Mouse (Mus musculus): ENCODE measurements around the gene Slc9a1.

Gene Slc9a1

DNA sequence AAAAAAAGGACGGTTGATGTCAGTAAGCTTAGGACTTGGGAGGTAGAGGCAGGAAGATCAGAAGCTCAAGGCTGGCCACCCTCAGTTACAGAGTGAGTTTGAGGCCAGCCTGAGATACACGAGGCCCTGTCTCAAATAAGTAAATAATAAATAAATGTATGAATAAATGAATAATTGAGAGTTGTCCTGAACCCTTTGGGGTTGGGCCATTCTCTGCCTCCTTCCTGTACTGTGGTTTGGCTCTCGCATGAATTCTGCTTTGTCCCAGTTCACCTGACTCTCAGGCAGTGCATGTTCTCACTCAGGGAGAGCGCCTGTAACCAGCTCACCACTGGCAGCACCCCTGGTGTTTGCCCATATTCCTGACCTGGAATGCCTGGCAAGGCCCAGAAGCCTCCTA lies 4.5 kb downstream of the Slc9a1 start:
- DNase-seq (ENCODE audit: low spot score), result no peak

DNA sequence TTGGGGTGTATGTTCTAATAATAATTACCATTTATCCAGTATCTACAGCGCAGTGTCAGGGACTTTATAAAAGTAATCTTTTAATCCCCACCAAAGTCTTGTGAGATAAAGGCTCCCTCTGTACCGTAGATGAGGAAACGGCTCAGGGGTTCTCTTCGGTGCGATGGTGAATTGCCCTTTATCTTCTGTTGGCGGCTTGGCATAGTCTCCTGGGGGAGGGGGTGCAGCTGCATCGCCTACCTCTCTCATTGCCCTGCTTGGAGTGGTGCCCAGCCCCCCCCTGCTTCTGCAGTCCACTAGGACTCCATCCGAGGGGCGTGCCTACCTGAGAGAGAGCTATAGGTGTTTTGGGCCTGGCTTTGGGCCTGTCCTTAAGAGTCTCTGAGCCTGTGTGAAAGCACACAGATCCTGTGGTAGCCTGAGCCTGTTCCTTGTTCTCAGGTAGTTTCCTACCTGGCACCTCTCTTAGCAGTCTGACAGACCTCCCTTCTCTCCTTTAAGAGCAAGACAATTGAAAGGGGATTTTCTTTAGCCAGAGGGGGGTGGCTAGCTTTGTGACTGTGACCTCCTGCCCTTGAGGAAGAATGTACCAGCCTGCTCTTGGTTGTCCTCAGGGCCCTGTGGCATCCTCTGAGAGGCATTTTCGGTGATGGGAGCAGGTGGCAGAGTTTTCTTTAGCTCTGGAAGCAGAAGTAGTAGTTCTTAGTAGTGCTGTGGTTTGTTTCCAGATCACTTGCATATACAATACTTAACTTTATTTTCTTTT lies 6.5 kb downstream of the Slc9a1 start:
- DNase-seq (ENCODE audit: low spot score), result no peak

GRCm38 (mm10) chr4:133378236-133379045 lies 8.9 kb downstream of the Slc9a1 start:
- no peak for DNase-seq (ENCODE audit: low spot score)

DNA sequence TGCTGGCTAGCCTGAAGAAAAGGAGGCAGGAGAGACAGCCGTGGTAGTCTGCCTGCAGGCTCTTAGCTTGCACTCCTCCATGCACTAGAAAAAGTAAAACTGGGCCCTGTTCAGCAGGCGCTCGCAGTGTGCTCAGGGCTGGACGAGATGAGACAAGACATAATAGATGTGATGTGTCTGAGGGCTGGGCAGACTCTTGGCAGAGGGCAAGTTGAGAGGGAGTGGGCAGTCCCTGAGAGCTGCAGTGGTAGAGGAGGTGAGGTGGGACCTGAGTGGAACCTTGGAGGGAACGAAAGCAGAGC lies 9.5 kb downstream of the Slc9a1 start:
- DNase-seq (ENCODE audit: low spot score), result no peak

DNA sequence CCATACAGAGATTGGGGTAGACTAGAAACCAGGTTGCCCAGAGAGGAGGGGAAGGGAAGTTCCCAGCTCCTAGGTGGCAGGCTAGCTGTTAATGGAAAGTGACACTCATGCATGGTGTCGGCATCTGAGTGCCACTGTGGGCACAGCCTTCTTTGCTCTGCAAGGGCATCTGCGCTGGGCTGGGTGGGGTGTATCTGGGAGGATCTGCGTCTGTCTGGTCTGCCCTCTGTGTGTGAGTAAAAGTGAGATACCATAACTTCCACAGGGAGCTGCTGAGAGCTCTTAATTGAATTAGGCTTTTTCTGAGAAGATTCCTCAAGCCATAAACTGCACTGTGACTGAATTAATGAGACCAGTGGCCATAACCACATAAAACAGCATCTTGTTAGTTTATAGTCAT lies 10.4 kb downstream of the Slc9a1 start:
- DNase-seq (ENCODE audit: low spot score), result no peak

GRCm38 (mm10) chr4:133380532-133380931 lies 11.0 kb downstream of the Slc9a1 start:
- DNase-seq (ENCODE audit: low spot score), result no peak

GRCm38 (mm10) chr4:133381141-133381540 lies 11.6 kb downstream of the Slc9a1 start:
- no peak for DNase-seq (ENCODE audit: low spot score)

DNA sequence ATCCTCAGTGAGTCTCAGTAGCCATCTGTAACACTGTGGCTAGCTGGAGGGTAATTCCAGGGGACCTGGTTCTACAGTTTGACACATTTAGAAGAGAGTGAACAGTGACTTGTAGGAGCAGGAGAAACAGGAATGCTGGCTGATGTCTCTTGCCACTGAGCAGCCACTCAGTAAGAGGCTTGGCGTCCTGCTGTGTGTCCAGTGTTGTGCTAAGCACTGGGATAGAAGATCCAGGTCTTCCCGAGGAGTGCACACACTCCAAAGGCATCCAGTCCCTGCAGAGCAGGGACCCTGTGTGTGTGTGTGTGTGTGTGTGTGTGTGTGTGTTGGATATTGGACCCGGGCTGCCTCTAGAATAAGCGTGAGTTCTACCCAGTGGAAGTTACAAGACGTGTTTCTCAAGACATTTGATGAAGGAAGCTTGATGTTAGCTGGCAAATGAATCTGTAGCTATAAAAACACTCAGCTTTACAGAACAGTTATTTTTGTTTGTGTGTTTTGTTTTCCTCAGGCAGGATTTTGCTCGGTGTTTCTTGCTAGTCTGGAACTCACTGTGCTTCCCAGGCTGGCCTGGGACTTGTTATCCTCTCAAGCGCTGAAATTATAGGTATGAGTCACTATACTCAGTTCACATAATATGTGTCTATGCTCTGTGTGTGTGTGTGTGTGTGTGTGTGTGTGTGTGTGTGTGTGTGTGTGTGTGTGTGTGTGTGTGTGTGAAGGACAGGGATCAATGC lies 16.7 kb downstream of the Slc9a1 start:
- DNase-seq (ENCODE audit: low spot score), result no peak

DNA sequence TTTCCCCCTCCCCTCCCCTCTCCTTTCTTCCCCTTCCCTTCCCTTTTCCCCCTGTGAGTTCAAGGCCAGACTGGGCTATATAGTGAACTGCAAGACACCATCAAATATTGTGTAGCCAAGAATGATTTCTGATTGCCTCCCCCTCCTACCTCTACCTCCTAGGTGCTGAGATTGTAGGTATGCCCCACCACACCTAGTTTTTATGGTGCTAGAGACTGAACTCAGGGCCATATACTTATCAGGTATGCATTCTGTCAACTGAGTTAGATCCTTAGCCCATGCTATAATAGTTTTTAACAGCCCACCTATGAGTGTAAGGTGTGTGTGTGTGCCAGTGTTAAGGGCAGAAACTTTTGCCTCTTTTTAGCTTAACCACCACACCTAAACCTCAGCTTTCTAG lies 17.5 kb downstream of the Slc9a1 start:
- no peak for DNase-seq (ENCODE audit: low spot score)

DNA sequence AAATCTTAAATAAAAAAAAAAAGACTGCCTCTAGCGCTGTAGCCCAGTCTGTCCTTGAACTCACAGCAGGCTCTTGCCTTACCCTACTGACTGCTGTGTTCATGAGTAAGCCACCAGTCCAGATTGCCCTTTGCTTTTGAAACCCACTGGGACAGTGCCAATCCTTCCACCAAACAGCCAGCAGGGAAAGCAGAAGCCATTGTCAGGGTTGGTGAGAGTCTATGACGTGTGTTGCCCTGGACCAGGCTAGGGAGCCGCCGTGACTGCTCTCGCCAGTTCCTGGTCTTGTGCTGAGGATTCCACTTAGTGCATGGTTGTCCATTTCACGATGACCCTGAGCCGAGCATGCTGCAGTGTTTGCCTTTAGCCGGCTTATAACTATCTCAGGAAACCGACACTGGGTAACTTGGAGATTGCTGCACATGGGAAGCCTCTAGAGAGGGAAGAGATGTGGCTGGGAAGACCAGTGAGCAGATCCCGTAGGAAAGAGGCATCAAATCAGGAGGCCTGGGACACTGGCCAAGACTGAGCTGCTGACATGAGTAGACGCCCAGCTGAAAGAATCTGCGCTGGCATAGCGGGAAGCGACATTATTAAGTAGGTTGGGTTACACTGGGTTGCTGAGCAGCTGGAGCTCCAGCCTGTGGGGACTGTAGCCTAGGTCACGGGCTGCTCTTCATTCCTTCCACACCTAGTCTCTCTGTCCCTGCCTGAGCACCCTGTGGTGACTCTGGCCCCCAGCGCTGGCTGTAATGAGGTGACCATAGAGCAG lies 19.5 kb downstream of the Slc9a1 start:
- no peak for DNase-seq (ENCODE audit: low spot score)

- DNase-seq (ENCODE audit: low spot score), result no peak
Measured at GRCm38 (mm10) chr4:133390042-133390441, 20.5 kb downstream of the Slc9a1 start.

- no peak for DNase-seq (ENCODE audit: low spot score)
Measured at GRCm38 (mm10) chr4:133390585-133390984, 21.1 kb downstream of the Slc9a1 start.

GRCm38 (mm10) chr4:133391185-133392040 lies 21.9 kb downstream of the Slc9a1 start:
- DNase-seq (ENCODE audit: low spot score), result no peak

- no peak for DNase-seq (ENCODE audit: low spot score)
Measured at GRCm38 (mm10) chr4:133394981-133395573, 25.6 kb downstream of the Slc9a1 start.

DNA sequence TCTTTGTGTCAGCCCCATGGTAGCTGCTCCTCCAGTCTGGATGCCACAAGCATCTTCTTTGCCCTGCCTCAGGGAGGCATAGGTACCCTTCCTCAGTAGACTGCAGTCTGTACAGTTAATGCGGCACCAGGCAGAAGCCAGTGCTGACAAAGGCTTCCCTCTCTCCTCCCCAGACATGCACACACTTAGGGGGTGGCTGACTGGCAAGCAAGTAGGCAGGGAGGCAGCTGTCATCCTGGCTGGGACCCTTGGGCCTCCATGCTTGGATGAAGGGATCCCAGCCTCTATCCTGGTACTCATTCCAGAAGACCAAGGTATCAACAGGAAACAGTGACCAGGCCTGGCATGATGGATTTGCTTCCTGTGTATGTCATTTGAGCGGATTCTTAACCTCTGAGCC lies 26.6 kb downstream of the Slc9a1 start:
- no peak for DNase-seq (ENCODE audit: low spot score)

DNA sequence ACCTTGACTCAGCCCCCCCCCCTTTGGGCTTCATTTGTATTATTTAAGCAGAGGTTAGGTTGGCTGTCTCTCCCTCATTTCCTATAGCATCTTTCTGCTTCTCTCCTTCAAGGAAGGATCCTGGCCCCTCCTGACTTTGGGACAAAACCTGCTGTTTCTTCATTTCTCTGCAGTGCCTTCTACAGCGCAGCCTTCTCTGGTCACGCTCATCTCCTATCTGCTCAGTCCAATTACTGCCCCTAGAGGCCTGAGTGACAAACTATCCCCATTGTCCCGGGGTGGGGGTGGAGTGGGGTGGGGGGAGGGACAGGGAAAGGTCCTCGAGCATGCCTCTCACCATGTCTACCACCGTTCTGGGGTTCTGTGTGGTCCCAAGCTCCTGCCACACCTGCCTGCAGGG lies 27.8 kb downstream of the Slc9a1 start:
- no peak for DNase-seq (ENCODE audit: low spot score)

GRCm38 (mm10) chr4:133397961-133398360 lies 28.5 kb downstream of the Slc9a1 start:
- DNase-seq (ENCODE audit: low spot score), result no peak

DNA sequence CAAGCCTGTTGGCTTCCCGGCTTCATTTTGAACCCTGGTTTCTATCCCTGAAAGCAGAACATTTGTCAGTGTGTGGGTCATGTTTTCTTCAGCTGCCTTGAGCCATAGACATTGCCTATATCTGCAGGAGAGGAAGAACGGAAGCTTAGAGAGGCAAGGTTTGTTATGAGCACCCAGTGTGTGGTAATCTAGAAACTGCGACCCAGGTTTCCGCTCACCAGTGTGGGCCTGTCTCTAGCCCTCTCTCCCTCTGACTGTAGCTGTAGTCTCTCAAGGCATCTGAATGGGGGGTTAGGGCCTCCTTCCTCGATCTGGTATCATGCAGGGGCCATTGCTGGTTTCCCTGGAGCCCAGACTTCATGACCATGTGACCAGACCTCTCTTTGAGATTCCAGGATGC lies 29.1 kb downstream of the Slc9a1 start:
- DNase-seq (ENCODE audit: low spot score), result no peak

DNA sequence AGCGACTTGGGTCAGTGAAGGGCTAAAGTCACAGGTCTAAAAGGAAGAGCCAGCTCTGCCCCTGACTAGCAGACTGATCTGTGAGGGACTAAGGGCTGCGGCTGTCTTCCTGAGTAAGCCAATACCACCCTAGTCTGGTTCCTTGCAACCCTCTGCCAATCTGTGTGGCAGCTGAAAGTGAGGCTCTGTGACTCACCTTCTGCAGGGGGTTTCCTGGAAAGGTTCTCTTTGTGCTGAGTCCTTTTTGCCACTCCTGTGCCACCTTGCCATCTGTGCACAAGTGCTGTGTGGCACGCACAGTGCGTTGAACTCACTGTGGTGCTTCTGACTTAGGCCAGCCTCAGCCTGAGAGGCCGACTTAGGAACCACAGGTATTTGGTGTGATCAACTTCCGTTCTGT lies 30.0 kb downstream of the Slc9a1 start:
- no peak for DNase-seq (ENCODE audit: low spot score)

DNA sequence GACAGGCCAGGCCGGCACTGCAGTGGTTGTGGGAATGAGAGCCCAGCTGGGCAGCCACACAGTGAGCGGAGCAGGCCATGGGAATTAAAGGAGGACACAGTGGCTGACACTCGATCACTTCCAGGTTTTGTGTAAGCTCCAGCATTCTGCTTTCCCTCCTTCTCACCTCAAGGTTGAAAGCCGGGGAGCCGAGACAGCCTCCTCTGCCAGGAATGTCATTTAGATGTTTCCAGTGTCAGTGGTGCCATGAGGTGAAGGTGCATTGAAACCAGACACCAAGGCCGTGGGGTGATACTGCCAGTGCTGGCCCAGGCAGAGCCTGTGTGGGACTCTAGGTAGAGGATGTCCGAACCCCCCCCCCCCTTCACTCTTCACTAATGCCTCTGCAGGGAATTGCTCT lies 30.6 kb downstream of the Slc9a1 start:
- DNase-seq (ENCODE audit: low spot score), result no peak

DNA sequence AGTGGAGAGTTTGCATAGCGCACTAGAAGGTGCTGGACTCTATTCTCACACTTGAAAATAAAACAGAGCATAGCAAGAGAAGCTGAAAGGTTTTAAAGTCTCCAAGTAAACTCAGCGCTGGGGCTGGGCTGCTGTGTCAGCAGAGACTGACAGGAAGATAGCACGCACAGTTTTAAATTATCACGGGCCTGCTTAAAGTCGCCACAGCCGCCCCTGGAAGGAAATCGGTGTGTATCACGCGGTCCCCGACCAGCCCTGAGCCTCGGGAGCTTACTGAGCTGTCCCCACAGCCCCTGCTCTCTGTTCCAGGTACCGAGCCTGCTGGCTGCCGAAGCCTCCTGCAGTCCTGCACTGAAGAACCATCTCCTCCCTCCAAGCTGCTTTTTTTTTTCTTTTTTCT lies 32.5 kb downstream of the Slc9a1 start:
- no peak for DNase-seq (ENCODE audit: low spot score)
